Mouse (Mus musculus) bone marrow macrophage, adult 2 months (primary cell): ENCODE measurements around the gene Flvcr2. TPM values are rescaled to one million over a fixed set of nuclear protein-coding genes. Genes with fewer than 3 reads are reported as not detected.

ENCODE experiments used
- H3K27ac ChIP-seq: 2 replicates; pipeline ENCODE4 v1.5.1; 2012; ENCODE audit warnings: low read depth, low read length; ENCODE audit not compliant: insufficient read depth
- H3K4me1 ChIP-seq: 2 replicates; pipeline ENCODE4 v1.6.1; 2012; ENCODE audit warnings: low read length; ENCODE audit not compliant: control insufficient read depth, insufficient read depth
- H3K4me3 ChIP-seq: 2 replicates; pipeline ENCODE4 v1.5.1; 2012; ENCODE audit warnings: mild to moderate bottlenecking, low read length, moderate library complexity; ENCODE audit not compliant: insufficient read depth
- CTCF ChIP-seq: IDR thresholded peaks from 2 replicates; pipeline ENCODE4 v1.5.1; 2012; ENCODE audit warnings: low read depth, mild to moderate bottlenecking, low read length, moderate library complexity
- POLR2A ChIP-seq: IDR thresholded peaks from 2 replicates; pipeline ENCODE4 v1.6.1; 2012; ENCODE audit warnings: mild to moderate bottlenecking, low read depth, low read length, borderline replicate concordance
- polyA plus RNA-seq: library from polyadenylated mRNA; stranded (reverse); fragments of >200 nt; gene quantifications from 2 replicates; pipeline ENCODE4 v1.2.4, GENCODE M21; 2012; ENCODE audit not compliant: missing spikeins, insufficient read depth, insufficient read length

Flvcr2 gene
- polyA plus RNA-seq, 1 experiment: not detected

DNA sequence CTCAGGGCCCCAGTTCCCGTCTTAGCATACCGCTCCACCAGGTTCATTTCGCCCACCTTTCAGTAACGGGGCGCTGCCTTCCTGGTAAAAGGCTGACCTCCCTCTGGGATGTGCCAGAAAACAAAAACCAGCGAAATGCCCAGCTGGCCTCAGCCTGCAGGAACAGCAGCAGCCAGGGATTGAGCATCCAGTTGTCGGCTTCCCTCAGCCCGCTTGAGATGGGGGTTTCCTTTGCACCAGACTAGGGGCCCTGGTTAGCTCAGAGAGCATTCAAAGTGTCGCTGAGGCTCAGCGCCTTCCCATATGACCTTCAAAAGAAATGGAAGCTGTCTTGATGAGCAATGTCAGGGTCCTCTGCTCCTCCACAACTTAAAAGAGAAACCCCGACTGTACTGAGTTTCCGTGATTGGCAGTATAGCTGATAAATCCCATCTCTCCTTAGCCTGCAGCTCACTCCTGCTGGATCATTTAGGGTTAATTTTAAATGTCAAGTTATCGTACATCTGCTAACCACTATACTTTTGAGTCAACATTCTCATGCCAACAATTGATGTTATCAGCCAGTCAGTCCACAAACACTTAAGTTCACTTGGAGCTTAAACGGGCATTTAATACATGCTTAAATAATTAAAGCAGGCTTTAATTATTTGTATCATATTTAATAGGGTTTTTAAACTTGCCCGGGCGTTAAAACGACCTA lies 40.4 kb upstream of the Flvcr2 start:
- Histone ChIP-seq H3K4me3 (peak overlapping the region; percentile 58), H3K27ac (peak overlapping the region; percentile 77), H3K4me1 (peaks cover 48% of the 10 kb centered on the region)
- TF ChIP-seq POLR2A (no peak), CTCF (no peak)

DNA sequence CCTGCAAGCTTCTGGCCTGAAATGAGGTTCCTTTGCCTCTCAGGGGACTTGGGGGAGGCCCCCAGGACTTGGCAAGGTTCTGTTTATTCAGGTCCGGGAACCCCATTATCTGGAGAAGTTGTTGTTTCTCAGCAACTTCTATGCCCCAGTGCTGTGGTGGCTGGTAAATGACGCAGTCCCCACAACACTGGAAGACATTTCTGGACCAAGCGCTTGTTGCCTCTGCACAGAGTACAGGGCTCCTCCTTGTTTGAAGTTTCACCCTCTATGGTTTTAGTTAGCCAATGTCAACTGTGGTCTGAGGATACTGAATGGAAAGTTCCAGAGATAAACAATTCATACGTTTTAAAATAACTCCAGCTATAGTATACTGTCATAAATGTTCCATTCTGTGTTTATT lies 39.4 kb upstream of the Flvcr2 start:
- Histone ChIP-seq H3K4me3 (no peak overlapping the region), H3K27ac (no peak overlapping the region), H3K4me1 (peaks cover 49% of the 10 kb centered on the region)
- TF ChIP-seq CTCF (no peak), POLR2A (no peak)

DNA sequence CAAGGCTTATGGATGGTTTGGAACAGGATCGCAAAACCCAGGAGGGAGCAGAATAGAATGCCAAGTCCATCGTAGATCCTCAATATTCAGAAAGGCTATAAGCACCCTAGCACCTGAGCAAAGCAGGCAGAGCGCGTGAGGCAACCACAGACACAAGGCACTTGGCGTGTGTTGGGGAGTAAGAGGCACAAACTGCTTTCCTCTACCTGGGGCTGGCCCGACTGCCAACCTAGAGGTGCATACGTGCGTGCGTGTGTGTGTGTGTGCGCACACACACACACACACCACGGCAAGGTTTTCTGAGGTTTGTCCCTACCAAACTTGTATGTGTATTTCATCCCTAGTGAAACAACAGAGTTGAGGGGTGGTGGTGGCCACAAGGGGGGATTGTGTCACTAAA lies 38.9 kb upstream of the Flvcr2 start:
- Histone ChIP-seq H3K4me3 (no peak overlapping the region), H3K4me1 (peaks cover 48% of the 10 kb centered on the region), H3K27ac (no peak overlapping the region)
- TF ChIP-seq CTCF (no peak), POLR2A (no peak)

DNA sequence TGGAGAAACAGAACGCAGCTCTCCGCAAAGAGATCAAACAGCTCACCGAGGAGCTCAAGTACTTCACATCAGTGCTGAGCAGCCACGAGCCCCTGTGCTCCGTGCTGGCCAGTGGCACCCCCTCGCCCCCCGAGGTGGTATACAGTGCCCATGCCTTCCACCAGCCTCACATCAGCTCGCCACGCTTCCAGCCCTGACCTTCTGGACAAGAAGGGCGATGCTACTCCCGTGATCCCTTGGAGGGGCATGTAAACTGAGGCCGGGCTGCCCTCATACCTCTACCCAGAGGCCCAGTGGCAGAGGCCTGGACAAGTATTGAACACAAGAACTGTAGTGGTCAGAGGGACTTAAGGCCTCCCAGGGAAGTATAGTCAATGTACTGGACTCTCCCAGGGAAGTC lies 37.8 kb upstream of the Flvcr2 start:
- H3K4me1 ChIP-seq: peaks cover 46% of the 10 kb centered on the region
- TF ChIP-seq POLR2A (no peak), CTCF (no peak)
- H3K4me3 ChIP-seq: no peak overlapping the region
- no peak overlapping the region for H3K27ac ChIP-seq

DNA sequence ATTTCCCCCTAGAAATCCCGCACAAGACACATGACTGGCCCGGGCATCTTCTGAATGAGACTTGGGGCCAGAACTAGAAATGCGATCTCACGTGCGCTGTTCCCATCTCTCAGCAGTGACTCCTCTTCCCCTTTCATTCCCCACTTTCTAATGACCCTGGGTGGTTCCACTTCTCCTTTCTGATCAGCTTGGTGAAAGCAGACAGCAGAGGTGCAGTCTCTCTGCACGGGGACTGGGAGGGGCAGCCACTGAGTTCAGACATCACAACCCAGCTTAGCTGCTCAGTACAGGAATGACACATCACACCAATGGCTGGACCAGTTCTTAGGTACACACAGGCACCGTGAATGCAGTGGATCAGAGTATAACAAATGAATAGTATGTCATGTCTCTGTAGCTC lies 35.6 kb upstream of the Flvcr2 start:
- Histone ChIP-seq H3K4me1 (peaks cover 29% of the 10 kb centered on the region), H3K27ac (no peak overlapping the region), H3K4me3 (no peak overlapping the region)
- no peak for TF ChIP-seq POLR2A
- no peak for TF ChIP-seq CTCF

DNA sequence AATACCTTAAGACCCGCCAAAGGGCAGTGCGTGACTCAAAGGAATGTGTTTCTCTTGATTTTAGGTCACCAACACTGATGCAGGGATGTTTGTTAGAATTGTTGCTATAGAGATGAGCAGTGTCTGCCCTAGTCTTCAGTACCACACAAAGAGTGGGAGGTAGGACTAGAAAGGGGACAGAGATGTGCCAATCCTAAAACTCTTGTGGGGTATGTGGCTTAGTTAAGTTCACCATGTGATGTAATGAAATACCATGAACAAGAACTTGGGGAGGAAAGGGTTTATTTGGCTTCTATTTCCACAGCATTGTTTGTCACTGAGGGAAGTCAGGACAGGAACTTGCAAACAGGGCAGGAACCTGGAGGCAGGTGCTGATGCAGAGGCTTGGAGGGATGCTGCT lies 33.8 kb upstream of the Flvcr2 start:
- TF ChIP-seq CTCF: no peak
- TF ChIP-seq POLR2A: no peak
- Histone ChIP-seq H3K27ac (no peak overlapping the region), H3K4me3 (no peak overlapping the region), H3K4me1 (peaks cover 25% of the 10 kb centered on the region)

DNA sequence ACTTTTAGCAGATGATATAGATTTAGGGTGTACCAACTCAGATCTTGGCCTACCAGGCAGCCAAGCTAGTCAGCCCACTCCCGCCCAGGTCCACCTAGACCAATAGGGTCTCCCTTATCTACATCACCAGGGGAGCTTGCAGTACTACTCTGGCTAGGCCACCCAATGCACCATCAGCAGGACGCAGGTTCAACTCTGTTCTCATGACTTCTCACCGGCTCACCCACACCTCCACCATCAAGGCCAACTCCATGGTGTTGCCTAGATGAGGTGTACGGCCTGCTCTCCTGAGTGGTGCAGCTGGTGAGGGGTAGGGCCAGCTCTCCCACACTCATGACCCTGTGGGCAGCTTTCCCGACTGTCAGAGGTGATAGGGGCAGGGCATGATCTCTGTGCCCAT lies 32.2 kb upstream of the Flvcr2 start:
- Histone ChIP-seq H3K4me1 (peaks cover 25% of the 10 kb centered on the region), H3K4me3 (no peak overlapping the region), H3K27ac (no peak overlapping the region)
- TF ChIP-seq CTCF (no peak), POLR2A (no peak)

DNA sequence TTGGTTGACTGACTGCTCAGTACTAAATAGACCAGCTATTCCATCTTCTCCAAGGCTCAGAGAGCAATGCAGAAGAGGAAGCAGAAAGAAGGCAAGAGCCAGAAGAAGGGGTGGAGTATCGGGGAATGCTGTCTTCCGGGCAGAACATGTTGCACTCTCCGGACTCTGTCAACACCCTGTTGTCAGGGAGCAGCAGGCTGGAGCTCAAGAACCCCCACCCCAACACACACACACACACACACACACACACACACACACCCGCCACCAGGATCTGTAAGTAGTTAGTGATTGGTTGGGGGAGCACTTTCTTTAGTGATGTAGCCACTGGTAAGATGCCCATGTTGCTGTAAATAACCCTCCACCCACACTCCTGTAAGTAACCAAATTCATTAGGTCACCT lies 21.0 kb upstream of the Flvcr2 start:
- H3K4me1 ChIP-seq: no peaks in the 10 kb centered on the region
- H3K4me3 ChIP-seq: no peak overlapping the region
- no peak for TF ChIP-seq CTCF
- TF ChIP-seq POLR2A: no peak
- H3K27ac ChIP-seq: no peak overlapping the region

DNA sequence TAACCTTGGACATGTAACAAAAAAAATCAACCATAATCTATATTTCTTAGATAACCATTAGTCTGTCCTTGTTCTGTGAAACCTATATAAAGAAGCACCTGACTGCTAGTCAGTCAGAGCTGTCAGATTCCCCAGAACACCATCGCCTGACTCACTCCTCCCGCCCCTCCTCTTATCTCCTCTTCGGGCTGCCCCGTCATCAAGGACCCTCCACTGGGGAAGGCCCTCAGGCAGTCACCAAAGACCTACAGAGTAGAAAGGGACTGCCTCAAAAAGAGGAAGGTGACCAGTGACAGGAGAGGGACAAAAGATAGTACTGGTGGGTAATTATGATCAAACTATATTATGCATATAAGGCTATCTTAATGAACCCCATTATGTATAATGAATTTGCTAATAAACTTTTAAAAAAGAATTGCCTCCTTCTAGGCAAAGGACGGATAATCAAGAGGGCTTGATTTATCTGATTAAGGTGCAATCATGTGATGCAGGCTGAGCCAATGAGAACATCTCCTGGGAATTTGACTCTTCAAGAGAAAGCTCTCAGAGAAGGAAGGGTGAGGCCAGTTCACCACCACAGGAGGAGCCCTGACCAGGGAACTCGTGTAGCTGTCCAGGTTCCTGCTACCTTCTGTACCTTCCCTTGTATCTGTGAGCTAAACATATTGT lies 19.5 kb upstream of the Flvcr2 start:
- H3K4me1 ChIP-seq: no peaks in the 10 kb centered on the region
- TF ChIP-seq CTCF (no peak), POLR2A (no peak)
- H3K27ac ChIP-seq: no peak overlapping the region

DNA sequence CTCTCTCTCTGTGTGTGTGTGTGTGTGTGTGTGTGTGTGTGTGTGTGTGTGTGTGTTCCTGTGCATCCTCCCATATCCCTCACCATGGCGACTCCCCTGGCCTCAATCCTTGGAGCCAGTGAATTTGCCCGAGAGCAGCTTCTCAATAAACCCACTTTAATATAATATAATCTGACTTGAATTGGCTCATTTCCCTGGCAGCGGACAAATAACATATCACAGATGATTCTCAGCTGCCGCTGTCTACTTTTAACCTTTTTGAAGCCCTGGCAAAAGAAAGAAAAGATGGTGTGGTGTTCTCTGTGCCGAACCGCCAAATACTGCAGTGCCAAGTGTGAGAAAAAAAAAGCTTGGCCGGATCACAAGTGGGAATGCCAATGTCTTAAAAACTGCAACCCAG lies 18.2 kb upstream of the Flvcr2 start:
- Histone ChIP-seq H3K4me1 (no peaks in the 10 kb centered on the region), H3K27ac (no peak overlapping the region), H3K4me3 (no peak overlapping the region)
- TF ChIP-seq POLR2A (no peak), CTCF (no peak)

More for the DNA sequence above, 19.5 kb upstream of the Flvcr2 start:
- H3K4me3 ChIP-seq: no peak overlapping the region
